Mouse (Mus musculus) spleen, embryonic (tissue): Measurements from ENCODE around the gene Rbms3.

Experiments used
- CTCF ChIA-PET: fragments of 350-600 bp; sonication (Branson Sonifier 250); formaldehyde crosslinking; loops from one replicate; lab custom pipeline; 2022; lab: Charles Lee

Rbms3 gene

DNA sequence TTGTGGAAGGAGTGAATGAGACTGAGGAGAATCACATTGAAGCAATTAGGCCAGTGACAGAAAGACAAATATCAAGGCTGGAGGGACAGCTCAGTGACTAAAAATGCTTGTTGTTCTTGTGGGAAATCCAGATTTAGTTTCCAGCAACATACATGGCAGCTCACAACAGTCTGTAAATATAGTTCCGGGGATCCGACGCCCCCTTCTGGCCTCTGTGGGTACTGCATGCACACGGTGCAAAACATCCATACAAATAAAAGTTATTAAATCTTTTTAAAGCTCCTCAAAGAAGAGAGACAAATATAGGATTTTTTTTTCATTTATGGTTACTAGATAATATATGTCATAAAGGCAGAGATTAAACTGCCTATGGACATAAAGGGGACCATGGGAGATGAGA is 722.8 kb downstream of the Rbms3 start:
- CTCF ChIA-PET, result interaction anchor here (0.7 kb wide), 1 partner anchor 178 kb away, joined by 3 read pairs; no protein-coding TSS in a partner anchor

DNA sequence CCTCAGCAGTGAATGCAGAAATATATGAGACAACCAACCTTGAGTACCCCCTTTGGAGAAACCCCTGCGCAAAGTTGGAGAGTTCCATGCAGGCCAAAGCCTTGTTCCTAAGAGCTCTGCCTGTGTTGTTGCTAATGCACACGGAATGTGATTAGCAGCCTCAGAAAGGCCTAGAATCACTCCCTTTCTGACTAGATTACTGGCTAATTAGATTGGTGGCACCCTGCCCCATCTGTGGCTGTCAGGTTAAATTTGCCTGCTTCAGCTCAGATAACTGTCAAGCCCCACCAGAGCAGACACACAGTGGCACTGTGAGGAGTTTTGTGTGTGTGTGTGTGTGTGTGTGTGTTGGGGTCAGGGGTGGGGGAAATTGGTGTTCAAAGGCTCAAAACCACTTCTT is 724.1 kb downstream of the Rbms3 start:
- CTCF ChIA-PET, result no interaction called here

DNA sequence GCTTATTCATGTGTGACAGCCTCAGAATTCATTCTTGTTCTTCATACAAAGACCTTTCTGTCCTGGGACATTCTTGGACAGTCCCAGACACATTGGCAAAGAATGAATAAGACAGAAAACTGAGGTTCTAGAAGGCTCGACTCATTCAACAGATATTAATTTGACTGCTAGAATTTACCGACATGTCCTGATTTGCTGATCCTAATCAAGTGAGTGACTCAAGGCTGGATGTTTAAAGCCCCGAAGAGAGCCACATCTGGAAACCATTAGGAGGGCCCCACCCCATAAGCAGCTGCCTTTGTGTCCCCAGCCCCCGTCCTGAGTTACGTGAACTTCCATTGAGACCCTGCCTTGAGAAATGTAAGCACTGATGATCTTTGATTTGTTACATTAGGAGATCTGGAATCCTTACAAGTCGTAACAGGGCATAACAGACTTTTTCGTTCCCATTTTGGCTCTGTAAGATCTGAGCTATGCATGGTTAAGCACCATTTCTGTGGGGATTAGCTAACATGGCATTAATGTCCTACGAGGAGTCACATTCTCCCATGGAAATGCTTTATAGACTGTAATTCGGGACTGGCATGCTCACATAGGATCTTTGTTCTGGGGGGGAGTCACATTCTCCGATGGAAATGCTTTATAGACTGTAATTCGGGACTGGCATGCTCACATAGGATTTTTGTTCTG is 726.3 kb downstream of the Rbms3 start:
- CTCF ChIA-PET, result no interaction called here

GRCm38 (mm10) chr9:116899403-116899802 is 730.3 kb downstream of the Rbms3 start:
- CTCF ChIA-PET, result interaction anchor here (0.6 kb wide), 1 partner anchor 77 kb away, joined by 12 read pairs; no protein-coding TSS in a partner anchor

DNA sequence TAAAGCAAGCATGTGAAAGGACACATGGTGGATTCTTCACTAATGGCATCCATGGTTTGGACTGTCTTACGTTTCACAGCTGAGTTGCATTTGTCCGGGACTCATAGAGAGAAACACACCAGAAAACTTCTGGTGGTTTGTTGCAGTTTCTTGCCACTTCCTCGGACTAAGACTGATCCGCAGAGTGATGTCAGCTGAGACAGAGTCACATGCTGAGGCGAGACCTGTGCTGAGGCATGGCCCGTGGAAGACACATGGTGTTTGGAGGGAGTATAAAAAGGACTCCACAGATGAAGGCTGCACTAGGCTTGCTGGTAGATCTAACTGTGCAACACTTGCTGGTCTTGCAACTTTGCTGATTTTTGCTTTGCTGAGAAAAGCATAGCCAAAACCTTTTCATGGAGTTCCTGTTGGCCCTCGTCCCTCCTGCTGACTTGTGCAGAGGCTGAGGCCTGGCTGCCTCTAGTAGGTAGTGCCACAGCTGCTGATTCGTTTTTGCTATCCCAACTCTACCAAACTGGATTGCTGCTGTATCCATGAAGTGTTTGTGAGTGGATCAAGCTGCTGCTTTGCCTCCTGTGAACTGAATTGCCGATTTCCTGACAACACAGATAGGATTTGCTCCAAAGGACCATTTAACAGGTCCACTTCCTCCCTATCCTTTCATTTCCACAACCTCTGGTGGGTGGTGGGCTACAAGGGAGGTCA is 742.6 kb downstream of the Rbms3 start:
- CTCF ChIA-PET, result no interaction called here

- CTCF ChIA-PET, result no interaction called here
Observed at GRCm38 (mm10) chr9:116885617-116886016, 744.1 kb downstream of the Rbms3 start.

DNA sequence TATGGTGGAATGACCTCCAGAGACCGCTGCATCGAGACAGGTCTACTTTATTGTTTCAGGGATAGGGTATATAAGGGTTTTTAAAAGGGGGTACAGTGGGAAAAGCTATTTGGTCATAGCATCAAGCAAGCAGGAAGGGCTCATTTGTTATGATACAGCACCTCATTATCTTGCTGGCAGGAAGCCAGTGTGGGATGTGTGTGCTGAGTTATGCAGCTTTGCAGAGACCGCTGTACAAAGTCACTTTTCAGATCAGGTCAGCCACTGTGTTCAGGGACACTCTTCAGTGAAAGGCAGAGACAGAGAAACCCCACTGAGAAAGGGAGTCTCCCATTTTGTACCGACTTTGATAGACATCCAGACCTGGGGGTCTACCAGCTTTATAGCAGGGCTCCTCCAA is 749.2 kb downstream of the Rbms3 start:
- CTCF ChIA-PET, result no interaction called here

GRCm38 (mm10) chr9:116879600-116880457 is 749.9 kb downstream of the Rbms3 start:
- CTCF ChIA-PET, result no interaction called here

GRCm38 (mm10) chr9:116876786-116877185 is 752.9 kb downstream of the Rbms3 start:
- CTCF ChIA-PET, result no interaction called here

DNA sequence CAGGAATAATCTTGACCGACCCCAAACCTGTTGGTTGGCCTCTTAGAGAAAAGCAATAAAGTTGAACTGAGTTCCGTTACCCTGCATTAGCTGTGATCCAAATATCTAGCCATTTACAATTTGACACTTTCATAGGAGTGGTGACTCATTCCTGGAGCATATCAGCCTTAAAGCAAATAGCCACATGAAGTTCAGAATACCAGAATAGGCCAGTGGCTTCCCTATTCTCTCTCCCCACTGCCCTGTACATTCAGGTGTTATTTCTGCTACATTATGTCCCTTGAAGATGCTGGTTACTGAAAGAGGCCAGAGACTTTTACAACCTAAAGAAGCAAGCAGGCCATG is 755.8 kb downstream of the Rbms3 start:
- CTCF ChIA-PET, result no interaction called here

- CTCF ChIA-PET, result no interaction called here
Observed at GRCm38 (mm10) chr9:116873033-116873975, 756.4 kb downstream of the Rbms3 start.

- CTCF ChIA-PET, result no interaction called here
Observed at GRCm38 (mm10) chr9:116872346-116872745, 757.4 kb downstream of the Rbms3 start.

DNA sequence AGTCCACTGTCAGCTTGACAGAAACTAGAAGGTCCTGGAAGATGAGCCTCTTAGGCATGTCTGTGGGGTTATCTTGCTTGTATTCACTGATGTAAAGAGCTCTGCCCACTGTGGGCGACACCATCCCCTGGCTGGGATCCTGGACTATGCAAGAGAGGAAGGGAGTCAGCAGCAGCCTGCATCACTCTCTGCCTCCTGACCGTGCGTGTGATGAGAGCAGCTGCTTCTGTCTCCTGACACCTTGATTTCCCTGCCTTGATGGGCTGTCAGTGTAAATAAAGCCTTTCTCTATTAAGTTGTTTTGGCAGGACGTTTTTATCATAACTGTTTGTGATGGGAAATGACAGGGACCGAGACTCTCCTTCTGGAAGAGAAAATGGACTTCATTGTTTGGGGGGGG is 758.1 kb downstream of the Rbms3 start:
- CTCF ChIA-PET, result no interaction called here

DNA sequence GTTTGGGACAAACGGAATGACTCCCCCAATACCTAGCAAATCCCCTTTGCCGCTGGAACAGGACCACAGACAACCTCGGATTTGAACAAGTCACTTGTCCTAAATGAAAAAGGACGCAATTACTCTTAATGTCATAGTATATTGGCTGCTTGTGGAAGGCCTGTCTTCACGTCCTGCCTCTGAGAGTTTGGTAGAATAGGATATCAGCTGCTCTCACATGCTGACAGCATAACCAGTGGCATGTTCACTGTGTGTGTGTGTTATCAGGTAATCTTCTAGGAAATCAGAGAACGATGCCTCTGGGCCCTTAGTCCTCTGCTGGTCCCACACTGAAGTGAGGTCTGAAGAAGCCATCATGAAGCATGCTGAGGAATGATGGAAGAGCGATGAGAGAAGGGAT is 763.7 kb downstream of the Rbms3 start:
- CTCF ChIA-PET, result no interaction called here

- CTCF ChIA-PET, result no interaction called here
Observed at GRCm38 (mm10) chr9:116863626-116864025, 766.1 kb downstream of the Rbms3 start.

- CTCF ChIA-PET, result interaction anchor here (0.6 kb wide), 1 partner anchor 8 kb away, joined by 3 read pairs; no protein-coding TSS in a partner anchor
Observed at GRCm38 (mm10) chr9:116862341-116862740, 767.4 kb downstream of the Rbms3 start.

DNA sequence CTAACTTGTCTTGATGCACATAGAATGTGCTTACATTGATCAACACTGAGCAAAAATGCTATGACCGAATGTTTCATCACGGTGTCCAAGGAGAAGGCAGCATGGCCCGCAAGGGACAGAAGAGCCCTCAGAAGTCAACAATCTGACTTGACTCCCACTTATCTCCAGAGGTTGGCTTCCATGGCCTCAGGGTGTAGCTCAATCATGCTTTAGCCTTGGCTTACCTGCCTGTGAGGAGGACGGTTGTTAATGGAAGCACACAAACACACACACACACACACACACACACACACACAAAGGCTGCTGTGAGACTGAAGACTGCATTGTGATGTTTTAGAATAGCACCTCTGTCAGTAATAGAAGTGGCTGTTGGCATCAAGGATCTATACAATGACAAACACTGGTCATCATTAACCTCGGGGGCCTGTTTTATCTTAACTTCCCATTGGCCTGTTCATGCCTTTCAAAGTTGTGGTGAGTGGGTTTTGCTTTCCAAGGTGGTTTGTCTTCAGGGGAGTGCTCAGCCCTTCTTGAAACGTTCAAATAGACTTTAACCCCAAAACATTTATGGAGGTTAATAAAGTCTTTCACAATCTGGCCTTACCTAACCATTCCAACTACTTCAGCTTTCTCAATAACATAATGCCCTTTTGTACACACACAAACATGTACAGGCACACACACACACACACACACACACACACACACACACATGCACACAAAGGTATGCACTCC is 771.7 kb downstream of the Rbms3 start:
- CTCF ChIA-PET, result no interaction called here

- CTCF ChIA-PET, result no interaction called here
Observed at GRCm38 (mm10) chr9:116857151-116857550, 772.6 kb downstream of the Rbms3 start.

DNA sequence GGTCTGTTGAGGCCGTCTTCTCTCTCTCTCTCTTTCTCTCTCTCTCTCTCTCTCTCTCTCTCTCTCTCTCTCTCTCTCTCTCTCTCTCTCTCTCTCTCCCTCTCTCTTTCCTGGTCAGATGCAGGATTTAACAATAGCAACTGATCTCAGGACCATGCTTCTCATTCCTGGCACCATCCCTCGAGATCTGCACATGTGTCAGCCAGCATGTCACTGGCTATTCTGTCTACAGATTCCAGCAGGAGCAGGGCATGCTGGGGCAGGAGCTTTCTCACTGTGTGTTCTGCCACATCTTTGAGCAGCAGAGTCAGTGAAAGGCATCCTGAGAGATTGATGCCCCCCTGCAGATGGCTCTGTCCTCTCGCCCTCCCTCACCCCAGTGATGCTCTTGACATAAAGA is 774.0 kb downstream of the Rbms3 start:
- CTCF ChIA-PET, result no interaction called here

DNA sequence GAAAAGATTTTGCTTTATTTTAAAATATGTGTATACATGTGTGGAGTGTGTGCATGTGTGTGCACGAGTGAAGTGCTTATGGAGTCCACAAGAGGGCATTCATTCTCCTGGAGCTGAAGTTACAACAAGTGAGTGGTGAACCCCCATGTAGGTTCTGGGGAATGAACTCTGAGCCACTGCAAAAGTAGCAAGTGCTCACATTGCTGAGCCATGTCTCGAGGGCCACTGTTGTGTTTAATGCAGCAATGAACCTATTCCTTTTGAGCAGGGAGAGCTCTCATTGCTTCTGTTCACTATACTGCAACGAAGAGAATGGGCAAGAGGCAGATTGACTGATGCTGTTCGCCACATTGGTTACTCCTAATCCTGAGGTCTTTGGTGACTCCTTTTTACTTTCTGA is 780.8 kb downstream of the Rbms3 start:
- CTCF ChIA-PET, result no interaction called here

DNA sequence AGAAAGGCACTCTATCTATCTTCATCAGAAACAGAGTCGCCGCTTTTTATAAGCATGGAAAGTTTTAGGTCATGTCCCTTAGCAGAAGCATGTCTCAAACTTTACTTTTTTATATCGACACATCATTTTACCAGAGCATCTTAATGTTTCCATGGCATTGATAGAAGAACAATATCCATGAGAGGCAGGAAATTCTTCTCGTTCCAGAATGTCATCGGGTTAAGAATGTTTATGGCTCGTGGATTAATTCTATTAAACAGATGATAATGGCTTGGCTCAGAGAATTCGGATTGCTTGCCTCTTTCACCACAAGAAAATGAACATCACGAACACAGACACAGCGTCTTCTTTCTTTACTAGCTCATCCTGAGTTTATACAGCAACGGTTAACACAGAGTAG is 781.5 kb downstream of the Rbms3 start:
- CTCF ChIA-PET, result no interaction called here
